Mouse (Mus musculus): ENCODE measurements around the gene Lpar3.

The Lpar3 gene

GRCm38 (mm10) chr3:146220776-146221486 lies at the start of gene Lpar3:
Lpar3 (plus strand) TSS chr3:146220963.
- no peak for DNase-seq (ENCODE audit: extremely low read depth, low read depth)

- DNase-seq (ENCODE audit: extremely low read depth, low read depth) = no peak
Measured at GRCm38 (mm10) chr3:146173030-146173429, 47.7 kb upstream of the Lpar3 start.

GRCm38 (mm10) chr3:146174215-146174614 lies 46.5 kb upstream of the Lpar3 start:
- no peak for DNase-seq (ENCODE audit: extremely low read depth, low read depth)

GRCm38 (mm10) chr3:146177295-146177694 lies 43.5 kb upstream of the Lpar3 start:
- DNase-seq (ENCODE audit: extremely low read depth, low read depth) = no peak

- peak; percentile 71 for DNase-seq (ENCODE audit: extremely low read depth, low read depth)
Measured at GRCm38 (mm10) chr3:146177748-146178582, 42.8 kb upstream of the Lpar3 start.

GRCm38 (mm10) chr3:146180341-146180740 lies 40.4 kb upstream of the Lpar3 start:
- no peak for DNase-seq (ENCODE audit: extremely low read depth, low read depth)

- DNase-seq (ENCODE audit: extremely low read depth, low read depth) = peak; percentile 41
Measured at GRCm38 (mm10) chr3:146180986-146181385, 39.8 kb upstream of the Lpar3 start.

- peak; percentile 58 for DNase-seq (ENCODE audit: extremely low read depth, low read depth)
Measured at GRCm38 (mm10) chr3:146184992-146185657, 35.6 kb upstream of the Lpar3 start.

GRCm38 (mm10) chr3:146186033-146186432 lies 34.7 kb upstream of the Lpar3 start:
- no peak for DNase-seq (ENCODE audit: extremely low read depth, low read depth)

GRCm38 (mm10) chr3:146189933-146190332 lies 30.8 kb upstream of the Lpar3 start:
- DNase-seq (ENCODE audit: extremely low read depth, low read depth) = no peak

- DNase-seq (ENCODE audit: extremely low read depth, low read depth) = no peak
Measured at GRCm38 (mm10) chr3:146192507-146192906, 28.3 kb upstream of the Lpar3 start.

GRCm38 (mm10) chr3:146195153-146195552 lies 25.6 kb upstream of the Lpar3 start:
- no peak for DNase-seq (ENCODE audit: extremely low read depth, low read depth)

GRCm38 (mm10) chr3:146196301-146196700 lies 24.5 kb upstream of the Lpar3 start:
- DNase-seq (ENCODE audit: extremely low read depth, low read depth) = no peak

- no peak for DNase-seq (ENCODE audit: extremely low read depth, low read depth)
Measured at GRCm38 (mm10) chr3:146196780-146197743, 23.7 kb upstream of the Lpar3 start.

- no peak for DNase-seq (ENCODE audit: extremely low read depth, low read depth)
Measured at GRCm38 (mm10) chr3:146197785-146198184, 23.0 kb upstream of the Lpar3 start.

- DNase-seq (ENCODE audit: extremely low read depth, low read depth) = no peak
Measured at GRCm38 (mm10) chr3:146198803-146199481, 21.8 kb upstream of the Lpar3 start.

- DNase-seq (ENCODE audit: extremely low read depth, low read depth) = no peak
Measured at GRCm38 (mm10) chr3:146199486-146199885, 21.3 kb upstream of the Lpar3 start.

- no peak for DNase-seq (ENCODE audit: extremely low read depth, low read depth)
Measured at GRCm38 (mm10) chr3:146204375-146204774, 16.4 kb upstream of the Lpar3 start.

GRCm38 (mm10) chr3:146205305-146205704 lies 15.5 kb upstream of the Lpar3 start:
- no peak for DNase-seq (ENCODE audit: extremely low read depth, low read depth)

- no peak for DNase-seq (ENCODE audit: extremely low read depth, low read depth)
Measured at GRCm38 (mm10) chr3:146206635-146207034, 14.1 kb upstream of the Lpar3 start.
